In genomic region chr17:17623890-17624420, GRCm38 (mm10) we compare ENCODE assay signal across 8 mouse cellular contexts. TPM values are rescaled to one million over a fixed set of nuclear protein-coding genes. Genes with fewer than 3 reads are reported as not detected.
A peak's percentile ranks its signal among the peaks of the same experiment; 100 is the strongest.
DNase-seq lines count a peak whose midpoint lies in the region; ATAC-seq and TF ChIP-seq lines count a peak whose summit lies in the region.

No protein-coding gene starts in this region.

- H3K4me1 ChIP-seq in brown adipose tissue, adult 24 weeks (ENCODE audit: control insufficient read depth, insufficient read depth, insufficient read length, low read length): 0 out of 2 replicates have a peak, but pooled peaks cover 2% of the 10 kb centered on the region
- 0 out of 2 replicates have a peak, but pooled peaks cover 6% of the 10 kb centered on the region for H3K4me1 ChIP-seq in intestine, postnatal 0 days (replicated peaks; ENCODE audit: control insufficient read depth, insufficient read depth, low read length)
- H3K4me1 ChIP-seq in liver, embryonic 13.5 days (replicated peaks): peaks cover 37% of the 10 kb centered on the region

- no peak for TF ChIP-seq CTCF in intestine, postnatal 0 days (IDR thresholded peaks at IDR 0.05; ENCODE audit: low read depth)

- H3K27me3 ChIP-seq in intestine, postnatal 0 days (replicated peaks; ENCODE audit: control insufficient read depth, insufficient read depth, low read length): no peaks in the 10 kb centered on the region
- no peaks in the 10 kb centered on the region for H3K27me3 ChIP-seq in liver, embryonic 13.5 days

- peak overlapping the region; percentile 75 for H3K27ac ChIP-seq in brown adipose tissue, adult 24 weeks (replicated peaks; ENCODE audit: low read depth, low read length)
- H3K27ac ChIP-seq in intestine, postnatal 0 days (ENCODE audit: low read depth, low read length): peak overlapping the region; percentile 100
- peak overlapping the region; percentile 99 for H3K27ac ChIP-seq in liver, embryonic 13.5 days

- H3K9ac ChIP-seq in intestine, postnatal 0 days (ENCODE audit: low read depth, low read length): peak overlapping the region; percentile 95
- peak overlapping the region; percentile 95 for H3K9ac ChIP-seq in liver, embryonic 13.5 days

- no peaks in the 10 kb centered on the region for H3K36me3 ChIP-seq in intestine, postnatal 0 days (ENCODE audit: control insufficient read depth, insufficient read depth)
- H3K36me3 ChIP-seq in liver, embryonic 13.5 days: no peaks in the 10 kb centered on the region

- H3K4me3 ChIP-seq in brown adipose tissue, adult 24 weeks (ENCODE audit: insufficient read depth, low read depth, low read length): peak overlapping the region; percentile 91
- H3K4me3 ChIP-seq in intestine, postnatal 0 days (ENCODE audit: low read depth, low read length): peak overlapping the region; percentile 99
- peak overlapping the region; percentile 97 for H3K4me3 ChIP-seq in liver, embryonic 13.5 days (replicated peaks)

- H3K9me3 ChIP-seq in intestine, postnatal 0 days (ENCODE audit: control insufficient read depth): no peaks in the 10 kb centered on the region
- H3K9me3 ChIP-seq in liver, embryonic 13.5 days (replicated peaks): no peaks in the 10 kb centered on the region

- WGBS in intestine, postnatal 0 days: 1% methylated on average over 42 of the region's 42 CpGs
- under 1% methylated on average over 38 of the region's 42 CpGs for WGBS in liver, embryonic 13.5 days (ENCODE audit: insufficient replicate concordance)

- H3K4me2 ChIP-seq in intestine, postnatal 0 days (replicated peaks; ENCODE audit: low read depth): peak overlapping the region; percentile 90
- H3K4me2 ChIP-seq in liver, embryonic 13.5 days: peak overlapping the region; percentile 98

- peak; percentile 4; the same call in 1 of the 2 replicates for ATAC-seq in intestine, postnatal 0 days
- peak; percentile 11 for ATAC-seq in liver, embryonic 13.5 days (ENCODE audit: low read depth)

- peak; percentile 46 to 55 for DNase-seq in layer of hippocampus, adult 18-20 months (ENCODE audit: low spot score in 2 of 2)
- no peak for DNase-seq in layer of hippocampus, postnatal 10 days (ENCODE audit: low spot score in 2 of 2)
- DNase-seq in gastrocnemius, postnatal 25 days: peak; percentile 79
- peak; percentile 60 for DNase-seq in liver, embryonic 13.5 days
- DNase-seq in naive thymus-derived CD4-positive, alpha-beta T cell, adult 2 months (ENCODE audit: low read depth): peak; percentile 62
- peak; percentile 52 for DNase-seq in thymus, postnatal 0 days (ENCODE audit: low spot score)

RNA-seq across cellular contexts. Expression of gene Lnpep, which starts 0.9 kb away (rescaled TPM):
- 10 to 100 TPM; 98.8 TPM for total RNA-seq in layer of hippocampus, adult 18-20 months (2021)
- total RNA-seq in layer of hippocampus, postnatal 10 days (2021): 10 to 100 TPM; 78.6 to 79.6 TPM
- 23.2 and 29.8 TPM in 2 replicates for polyA plus RNA-seq in brown adipose tissue, adult 24 weeks (2012; ENCODE audit: insufficient read depth, insufficient read length, missing spikeins)
- total RNA-seq in gastrocnemius, postnatal 25 days (2021): 10 to 100 TPM; 68.2 to 68.4 TPM
- 4.0 and 5.8 TPM in 2 replicates for polyA plus RNA-seq in intestine, postnatal 0 days (2015; fragmentation: Nextera tagmentation; extraction: Ambion mirVana)
- polyA plus RNA-seq in liver, embryonic 13.5 days (2015; fragmentation: Nextera tagmentation; extraction: Ambion mirVana): 3.2 and 3.6 TPM in 2 replicates
- 11.6 and 17.9 TPM in 2 replicates for polyA plus RNA-seq in thymus, postnatal 0 days (2015; fragmentation: Nextera tagmentation; extraction: Ambion mirVana)

Comparison
In these comparisons a context has a peak if more than half of its experiments do, and no peak if none do; other contexts are left out.
1. DNase-seq: peak in layer of hippocampus, adult 18-20 months (2 of 2), gastrocnemius, postnatal 25 days (single experiment), liver, embryonic 13.5 days (single experiment), naive thymus-derived CD4-positive, alpha-beta T cell, adult 2 months (single experiment) and thymus, postnatal 0 days (single experiment); none in layer of hippocampus, postnatal 10 days (0 of 2).
2. Peak in every context shown above with its lines, with median percentiles within 50 percentile points of each other: H3K27ac ChIP-seq and H3K4me3 ChIP-seq.